Mouse (Mus musculus): ENCODE data around the gene Disp3.

Disp3 gene

GRCm38 (mm10) chr4:148287476-148288054, at the start of gene Disp3:
TSS of gene Disp3 (minus strand) at chr4:148287965.
- CTCF ChIA-PET: no interaction called here

GRCm38 (mm10) chr4:148330269-148330668, 42.5 kb upstream of the Disp3 start:
- CTCF ChIA-PET: no interaction called here

DNA sequence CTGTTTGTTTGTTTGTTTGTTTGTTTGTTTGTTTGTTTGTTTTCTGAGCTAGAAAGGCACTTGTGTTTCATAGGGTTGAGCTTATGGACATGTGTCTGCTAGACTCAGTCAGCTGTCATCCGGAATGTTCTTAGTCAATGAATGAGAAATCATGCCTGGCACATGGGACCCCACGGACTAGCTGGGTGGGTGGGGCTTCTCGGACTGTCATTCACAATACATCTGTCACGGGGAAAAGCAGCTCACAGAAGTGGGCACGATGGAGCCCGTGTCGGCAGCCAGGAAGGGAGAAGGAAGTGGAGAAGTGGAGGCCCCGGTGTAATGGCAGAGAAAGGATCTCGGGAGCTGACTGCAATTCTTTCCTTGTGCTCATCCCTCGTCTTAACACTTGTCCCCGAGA, 41.7 kb upstream of the Disp3 start:
- CTCF ChIA-PET: no interaction called here

- CTCF ChIA-PET: no interaction called here
Measured at GRCm38 (mm10) chr4:148328237-148328636, 40.5 kb upstream of the Disp3 start.

DNA sequence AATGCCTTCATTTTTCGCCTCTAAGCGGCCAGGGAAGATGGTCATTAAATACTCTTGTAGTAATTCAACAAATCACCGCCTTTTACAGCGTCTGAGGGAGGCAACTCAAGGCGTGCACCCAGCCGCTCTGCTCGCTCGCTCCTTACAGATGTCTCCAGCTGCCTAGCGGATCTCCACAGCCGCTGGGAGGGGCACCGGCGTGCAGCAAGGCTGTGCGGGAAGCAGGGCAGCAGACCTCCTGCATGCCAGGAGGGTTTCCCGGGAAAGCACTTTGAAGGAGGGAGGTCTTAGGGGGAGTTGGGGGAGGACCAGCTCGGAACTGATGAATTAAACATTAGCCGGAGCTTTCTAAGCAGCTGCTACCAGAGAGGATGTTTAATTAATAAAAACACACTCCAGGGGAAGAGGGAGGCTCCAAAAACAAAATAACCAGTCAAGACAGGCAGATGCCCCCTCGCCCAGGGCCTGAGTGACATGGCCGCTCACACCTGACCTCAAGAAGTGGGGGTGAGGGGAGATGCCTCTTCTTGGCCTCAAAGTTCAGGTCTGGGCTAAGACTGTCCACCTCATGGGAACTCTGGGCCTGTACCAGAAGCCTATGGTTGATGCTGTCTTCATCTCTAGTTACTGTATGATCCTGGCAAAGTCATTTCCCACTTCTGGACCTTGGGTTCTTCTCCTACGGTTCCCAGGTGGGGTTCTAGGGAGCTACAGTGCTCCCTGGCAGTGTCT, 39.7 kb upstream of the Disp3 start:
- CTCF ChIA-PET: no interaction called here

DNA sequence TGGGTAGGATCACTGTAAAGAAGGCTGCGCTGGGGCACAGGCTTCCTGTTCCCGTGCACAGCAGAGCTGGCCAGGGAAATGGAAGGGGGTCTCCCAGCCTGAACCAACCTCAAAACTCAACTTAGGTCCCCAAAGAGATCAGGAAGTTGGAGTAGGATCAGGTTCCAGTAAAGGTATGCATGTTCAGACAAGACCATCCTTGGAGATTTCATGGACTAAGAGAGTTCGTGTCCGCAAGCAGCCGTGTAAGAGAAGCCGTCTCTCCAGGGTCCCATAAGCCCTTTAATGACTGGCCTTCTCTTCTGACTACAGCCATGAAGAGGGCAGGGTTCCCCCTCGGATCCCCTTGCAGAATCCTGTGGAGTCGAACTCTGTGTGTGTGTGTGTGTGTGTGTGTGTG, 39.0 kb upstream of the Disp3 start:
- CTCF ChIA-PET: no interaction called here

DNA sequence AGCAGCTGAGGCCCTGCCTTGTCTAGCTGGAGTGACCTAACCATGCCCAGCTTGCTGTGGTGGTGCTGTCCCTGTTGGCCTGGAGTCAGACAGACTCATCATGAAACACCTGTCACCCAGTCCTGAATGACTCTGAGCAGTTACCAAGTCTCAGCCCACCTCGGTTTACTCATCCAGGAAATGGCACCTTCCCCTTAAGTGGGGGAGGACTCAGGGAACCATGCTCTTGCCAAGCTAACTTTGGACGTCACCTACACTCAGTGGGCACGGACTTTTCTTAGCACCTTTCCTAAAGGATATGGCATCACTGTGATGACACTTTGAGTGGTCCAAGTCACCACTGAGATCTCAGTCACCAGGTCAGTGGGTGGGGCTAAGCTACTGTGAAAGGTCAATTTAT, 38.2 kb upstream of the Disp3 start:
- CTCF ChIA-PET: no interaction called here

- CTCF ChIA-PET: no interaction called here
Measured at GRCm38 (mm10) chr4:148325057-148325456, 37.3 kb upstream of the Disp3 start.

DNA sequence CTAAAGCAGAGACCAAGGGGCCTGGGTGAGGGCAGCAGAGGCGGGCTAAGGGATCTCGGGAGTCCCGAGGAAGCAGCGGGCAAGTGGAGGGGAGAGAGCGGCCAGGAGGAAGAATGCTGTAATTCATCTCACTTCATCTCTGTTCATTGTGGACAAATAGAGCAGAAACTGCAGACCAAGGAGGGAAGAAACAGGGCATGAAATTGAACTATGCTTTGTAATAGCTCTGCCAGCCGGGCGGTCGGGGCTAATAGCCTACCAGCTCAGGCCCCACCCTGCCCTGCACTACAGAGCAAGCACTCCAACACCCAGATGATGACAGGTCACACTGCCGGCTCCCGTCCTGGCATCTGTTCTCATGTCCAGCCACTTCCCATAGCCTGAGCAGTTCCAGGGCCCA, 34.4 kb upstream of the Disp3 start:
- CTCF ChIA-PET: no interaction called here

GRCm38 (mm10) chr4:148319366-148319765, 31.6 kb upstream of the Disp3 start:
- CTCF ChIA-PET: no interaction called here

DNA sequence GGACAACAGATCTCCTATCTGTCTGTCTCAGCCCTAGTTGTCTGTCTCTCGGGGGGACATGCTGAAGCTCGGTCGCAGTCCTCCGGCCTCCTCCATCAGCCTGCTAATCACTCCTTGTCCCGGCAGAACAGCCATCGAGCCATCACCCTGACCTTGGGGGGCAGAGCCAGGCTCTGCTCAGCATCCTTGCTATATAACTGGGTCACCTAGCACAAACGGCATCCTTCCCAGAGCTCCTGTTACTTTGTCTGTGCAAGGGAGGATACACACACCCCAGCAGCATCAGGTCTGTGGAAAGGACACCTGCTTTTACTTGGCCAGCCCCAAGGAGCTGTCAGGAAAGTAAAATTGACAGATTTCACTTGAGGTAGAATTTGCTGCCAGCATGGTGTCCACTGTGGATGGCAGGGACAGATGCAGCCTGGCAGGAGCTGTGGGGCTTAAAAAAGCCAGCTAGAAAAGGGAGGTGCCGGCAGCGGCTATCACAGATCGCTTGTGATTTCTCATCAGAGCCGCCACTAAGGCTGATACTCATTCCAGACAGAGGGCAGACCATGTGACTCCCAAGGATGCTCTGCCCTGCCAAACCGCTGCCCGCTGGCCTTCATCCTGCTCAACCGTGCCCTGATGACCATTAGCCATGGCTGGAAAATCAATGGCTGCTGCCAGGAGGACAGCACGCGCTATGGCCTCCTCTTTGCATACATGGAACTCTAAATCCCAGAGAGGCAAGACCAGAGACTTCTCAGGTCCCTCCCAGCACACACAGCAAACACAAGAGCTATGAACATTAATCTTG, 27.8 kb upstream of the Disp3 start:
- CTCF ChIA-PET: no interaction called here

GRCm38 (mm10) chr4:148314396-148314795, 26.6 kb upstream of the Disp3 start:
- CTCF ChIA-PET: no interaction called here

DNA sequence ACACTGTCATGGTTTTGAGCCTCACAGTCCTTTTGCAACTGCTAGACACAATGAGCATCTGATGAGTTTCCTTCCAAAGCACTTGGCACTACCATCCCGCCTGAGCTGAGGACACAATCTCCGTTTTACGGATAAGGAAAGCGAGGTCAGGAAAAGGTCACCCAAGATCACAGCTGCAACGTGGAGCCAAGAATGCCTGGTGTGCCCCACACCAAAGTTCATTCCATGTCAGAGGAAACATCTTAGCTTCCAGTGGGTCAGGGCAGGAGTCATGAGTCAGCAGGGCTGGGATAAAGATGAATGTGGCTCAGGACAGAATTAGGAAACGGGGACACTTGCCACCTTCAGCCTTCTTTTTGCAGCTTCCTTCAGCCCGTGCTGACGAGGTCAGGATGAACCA, 25.8 kb upstream of the Disp3 start:
- CTCF ChIA-PET: no interaction called here

DNA sequence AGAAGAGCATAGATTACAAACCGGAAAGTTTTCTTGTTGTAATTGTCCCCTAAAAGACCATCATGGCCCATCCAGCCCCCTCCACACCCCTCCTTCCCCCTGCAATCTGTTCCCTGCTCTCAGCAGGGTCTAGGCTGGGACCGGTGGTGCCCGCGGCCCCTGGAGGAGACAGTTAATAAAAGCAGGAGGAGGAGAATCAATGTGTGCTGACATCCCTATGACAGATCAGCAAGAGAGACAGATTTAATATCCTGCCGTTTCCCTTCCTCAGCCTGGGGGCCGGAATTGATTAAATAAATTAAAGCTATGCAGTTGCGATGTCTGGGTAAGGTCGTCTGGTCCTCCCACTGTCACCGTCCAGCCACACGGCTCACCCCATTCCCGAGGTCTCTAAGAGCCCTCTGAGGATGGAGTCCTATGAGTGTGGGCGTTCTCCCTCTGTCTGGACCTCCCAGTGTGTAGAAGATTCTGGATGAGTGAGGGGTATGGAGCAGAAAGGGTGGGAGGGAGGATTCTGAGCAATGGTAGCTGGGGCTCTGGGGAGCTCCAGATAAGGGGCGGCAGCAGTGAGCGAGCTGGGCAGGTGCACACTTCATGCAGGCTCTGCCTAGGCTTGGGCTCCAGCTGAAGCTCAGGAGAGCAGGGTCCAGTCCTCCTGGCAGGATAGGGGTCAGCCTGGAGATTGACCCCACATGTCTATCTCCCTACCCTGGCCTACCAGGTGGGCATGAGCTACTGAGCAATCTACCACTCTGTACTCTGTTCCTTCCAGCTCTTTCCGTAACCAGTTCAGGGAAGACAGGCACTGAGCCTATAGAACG, 24.7 kb upstream of the Disp3 start:
- CTCF ChIA-PET: no interaction called here

DNA sequence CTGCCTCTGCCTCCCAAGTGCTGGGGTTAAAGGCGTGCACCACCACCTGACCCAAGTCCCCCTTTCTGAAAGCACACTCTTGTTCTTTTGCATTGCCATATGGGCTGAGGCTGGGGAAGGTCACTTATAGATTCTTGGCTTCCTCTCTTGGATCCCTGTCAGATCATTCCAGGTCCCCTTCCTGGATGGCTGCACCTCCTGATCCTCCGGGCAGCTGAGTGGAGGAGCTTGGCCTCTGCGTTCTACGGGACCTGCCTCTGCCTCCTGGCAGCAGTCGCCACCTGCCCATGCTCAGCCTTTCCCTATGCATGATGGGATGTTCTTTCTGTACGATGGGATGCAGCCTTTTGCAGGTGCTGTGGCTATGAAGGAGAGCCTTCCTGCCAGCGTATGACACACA, 23.1 kb upstream of the Disp3 start:
- CTCF ChIA-PET: no interaction called here

DNA sequence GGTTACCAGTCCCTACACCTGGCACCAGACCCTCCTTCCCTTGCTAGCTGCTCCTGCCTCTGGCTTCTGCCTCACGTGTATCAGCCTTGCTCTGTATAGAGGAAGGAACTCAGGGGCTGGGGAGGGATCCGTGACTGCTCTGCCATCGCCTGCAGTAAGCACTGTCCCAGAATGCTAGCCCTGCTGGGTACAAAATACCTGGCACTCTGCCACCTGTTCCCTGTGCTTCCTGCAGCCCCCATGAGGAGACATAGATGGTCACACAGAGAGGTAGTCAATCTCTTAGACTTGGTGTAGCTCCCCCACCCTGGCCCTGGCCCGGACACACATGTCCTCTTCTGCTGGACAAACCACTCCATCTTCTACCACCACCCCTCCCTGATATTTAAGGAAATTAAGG, 22.4 kb upstream of the Disp3 start:
- CTCF ChIA-PET: no interaction called here

DNA sequence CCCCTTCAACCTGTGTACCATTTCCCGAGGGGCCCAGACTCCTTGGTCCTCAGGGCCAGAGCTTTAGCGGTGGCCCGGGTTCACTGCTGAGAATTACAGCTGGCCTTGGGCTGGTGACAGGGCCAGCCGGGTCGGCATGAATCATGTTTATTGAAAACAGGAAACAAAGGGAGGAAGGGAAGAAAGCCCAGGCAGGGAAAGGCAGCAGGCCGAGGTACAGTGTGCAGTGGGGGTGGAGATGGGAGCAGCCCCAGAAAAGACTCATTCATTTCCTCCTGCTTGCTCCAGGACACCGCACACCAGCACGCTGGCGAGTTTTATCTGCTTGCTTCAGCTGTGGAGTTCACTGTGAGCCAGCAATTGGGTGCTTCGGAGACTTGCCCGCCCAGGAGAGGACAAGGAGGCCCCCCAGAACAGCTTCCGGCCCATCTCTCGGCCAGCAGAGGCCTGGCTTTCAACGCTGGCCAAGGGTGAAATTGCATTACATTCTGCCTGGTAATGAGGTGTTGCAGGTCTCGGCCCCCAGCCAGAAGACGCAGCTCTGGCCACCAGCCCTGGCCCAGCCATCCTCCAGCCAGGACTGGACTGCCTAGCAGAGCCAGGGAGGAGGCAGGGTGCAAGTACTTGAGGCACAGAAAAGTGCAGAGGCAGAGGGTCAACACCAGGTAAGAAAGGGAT, 18.8 kb upstream of the Disp3 start:
- CTCF ChIA-PET: no interaction called here

GRCm38 (mm10) chr4:148298720-148299119, 11.0 kb upstream of the Disp3 start:
- CTCF ChIA-PET: interaction anchor here (0.5 kb wide), 1 partner anchor 23 kb away, joined by 3 read pairs; no protein-coding TSS in a partner anchor

GRCm38 (mm10) chr4:148297640-148298039, 9.9 kb upstream of the Disp3 start:
- CTCF ChIA-PET: no interaction called here

DNA sequence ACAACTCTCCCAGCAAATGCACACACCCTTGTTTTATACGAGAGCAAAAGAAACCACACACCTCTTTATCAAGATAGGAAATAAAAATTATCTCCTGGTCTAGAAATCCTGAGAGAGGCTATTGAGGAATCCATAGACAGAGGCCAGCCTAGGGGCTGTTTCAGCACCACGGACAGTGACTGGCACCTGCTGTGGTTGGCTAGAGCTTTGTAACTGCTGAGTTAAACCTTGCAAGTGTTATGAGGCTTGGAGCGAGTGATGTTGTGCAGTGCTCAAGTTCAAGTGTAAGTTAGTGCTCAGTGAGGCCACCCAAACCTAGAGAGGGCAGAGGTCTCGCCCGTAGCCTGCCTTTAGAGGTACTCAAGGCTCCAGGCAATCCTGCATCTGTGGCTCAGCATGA, 5.6 kb upstream of the Disp3 start:
- CTCF ChIA-PET: no interaction called here

DNA sequence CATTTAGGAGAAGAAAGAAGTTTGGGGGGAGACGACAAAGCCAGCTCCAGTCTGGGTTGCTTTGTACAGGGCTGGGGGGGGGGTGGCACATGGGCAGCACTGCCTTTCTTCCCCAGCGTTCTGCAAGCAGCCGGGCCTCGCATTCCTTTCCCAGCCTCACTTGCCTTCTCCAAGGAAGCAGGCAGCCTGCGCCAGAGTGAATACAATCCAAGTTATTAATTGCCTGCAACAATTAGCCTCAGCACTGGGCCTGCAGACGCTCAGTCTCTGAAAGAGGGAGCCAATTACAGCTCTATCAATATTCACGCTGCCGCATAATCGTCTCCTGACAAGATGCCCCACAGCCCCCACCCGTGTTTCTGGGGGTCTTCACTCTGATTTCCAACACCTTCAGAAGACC, 4.1 kb upstream of the Disp3 start:
- CTCF ChIA-PET: no interaction called here

GRCm38 (mm10) chr4:148291080-148291479, 3.3 kb upstream of the Disp3 start:
- CTCF ChIA-PET: no interaction called here

Measured in spleen, embryonic (tissue).